Mouse (Mus musculus): ENCODE data around the gene Limch1. TPM values are rescaled to one million over a fixed set of nuclear protein-coding genes. Genes with fewer than 3 reads are reported as not detected.
A peak's percentile ranks its signal among the peaks of the same experiment; 100 is the strongest.

Gene Limch1
- polyA plus RNA-seq, 1 experiment from 2014 or later = 12.9 TPM

GRCm38 (mm10) chr5:67024459-67025050, 278.9 kb downstream of the Limch1 start:
- DNase-seq (ENCODE audit: low spot score) = no peak

DNA sequence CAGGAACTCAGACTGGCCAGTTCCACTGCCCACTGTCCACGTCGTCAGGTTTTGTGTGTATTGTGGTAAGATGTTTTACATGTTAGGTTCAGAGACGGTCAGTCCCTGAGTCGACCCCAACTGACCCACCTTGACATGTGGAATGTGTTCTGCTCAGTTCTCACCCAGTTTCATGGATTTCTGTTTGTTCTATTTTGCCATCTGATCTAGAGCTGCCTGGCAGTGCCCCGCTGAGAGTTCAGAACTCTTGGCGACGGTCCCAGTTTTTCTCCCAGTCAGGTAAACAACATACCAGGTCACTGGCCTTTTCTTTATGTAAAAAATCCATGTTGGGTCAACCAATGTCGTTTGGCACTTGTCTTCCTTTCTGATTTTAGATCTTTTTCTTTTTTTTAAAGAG, 279.5 kb downstream of the Limch1 start:
- no peak for DNase-seq (ENCODE audit: low spot score)

DNA sequence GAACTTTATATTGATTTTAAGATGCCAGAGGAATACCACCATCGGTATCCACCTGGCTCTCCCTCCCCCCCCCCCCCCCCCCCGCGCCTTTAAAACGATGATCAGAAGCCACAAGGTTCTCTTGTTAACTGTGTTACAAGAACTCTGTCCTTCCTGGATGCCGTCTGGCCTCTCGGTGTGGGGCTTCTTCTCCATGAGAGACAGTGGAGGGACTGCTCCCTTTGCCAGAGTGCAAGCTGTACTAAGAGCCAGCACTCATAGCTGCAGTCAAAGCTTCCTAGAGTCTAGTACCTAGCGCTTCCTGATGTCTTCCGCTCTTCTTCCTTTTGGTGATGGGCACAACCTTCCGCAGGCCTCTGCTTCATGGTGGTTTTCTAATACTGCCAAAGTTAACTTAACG, 280.0 kb downstream of the Limch1 start:
- DNase-seq (ENCODE audit: low spot score) = no peak

DNA sequence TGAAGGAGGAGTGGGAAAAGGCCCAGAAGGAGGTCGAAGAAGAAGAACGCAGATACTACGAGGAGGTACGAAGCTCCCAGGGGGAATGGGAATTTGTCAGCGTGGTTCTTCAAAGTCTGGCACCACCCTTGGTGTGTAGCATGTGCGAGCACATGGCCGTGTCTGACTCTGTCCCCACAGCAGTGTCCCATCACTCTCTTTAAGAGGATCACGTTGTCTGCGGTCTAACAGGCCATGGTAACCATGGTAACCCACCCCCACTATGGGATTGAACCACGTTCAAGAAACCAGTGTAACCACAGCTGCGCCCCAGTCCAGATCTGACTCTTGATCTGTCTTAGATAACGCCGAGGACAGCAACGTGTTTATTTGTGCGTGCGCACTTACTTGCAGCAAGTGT, 283.2 kb downstream of the Limch1 start:
- peak; percentile 12 for DNase-seq (ENCODE audit: low spot score)

- DNase-seq (ENCODE audit: low spot score) = no peak
These were observed 284.3 kb downstream of the Limch1 start for GRCm38 (mm10) chr5:67029946-67030345.

GRCm38 (mm10) chr5:67032601-67033000, 287.0 kb downstream of the Limch1 start:
- DNase-seq (ENCODE audit: low spot score) = no peak

GRCm38 (mm10) chr5:67043932-67044331, 298.3 kb downstream of the Limch1 start:
- no peak for DNase-seq (ENCODE audit: low spot score)

- peak; percentile 51 for DNase-seq (ENCODE audit: low spot score)
These were observed 302.4 kb downstream of the Limch1 start for GRCm38 (mm10) chr5:67048003-67048402.

DNA sequence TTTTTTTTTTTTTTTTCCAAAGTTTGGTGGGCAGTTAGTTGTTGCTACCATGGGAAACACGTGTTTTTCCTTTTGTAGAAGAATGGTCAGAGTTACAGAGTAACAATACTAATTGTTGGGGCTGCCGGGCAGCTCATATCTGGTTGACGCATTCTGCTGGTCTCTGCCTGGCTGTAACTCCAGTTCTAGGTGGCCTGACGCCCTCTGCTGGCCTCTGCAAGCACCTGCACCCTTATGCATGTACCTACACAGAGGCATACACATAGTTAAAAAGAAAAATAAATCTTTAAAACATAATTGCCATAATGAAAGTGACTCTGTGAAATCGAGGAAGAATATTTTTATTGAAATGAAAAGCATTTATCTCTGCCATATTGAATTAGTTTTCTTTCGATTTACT, 312.2 kb downstream of the Limch1 start:
- no peak for DNase-seq (ENCODE audit: low spot score)

GRCm38 (mm10) chr5:67060519-67060918, 314.9 kb downstream of the Limch1 start:
- no peak for DNase-seq (ENCODE audit: low spot score)

DNA sequence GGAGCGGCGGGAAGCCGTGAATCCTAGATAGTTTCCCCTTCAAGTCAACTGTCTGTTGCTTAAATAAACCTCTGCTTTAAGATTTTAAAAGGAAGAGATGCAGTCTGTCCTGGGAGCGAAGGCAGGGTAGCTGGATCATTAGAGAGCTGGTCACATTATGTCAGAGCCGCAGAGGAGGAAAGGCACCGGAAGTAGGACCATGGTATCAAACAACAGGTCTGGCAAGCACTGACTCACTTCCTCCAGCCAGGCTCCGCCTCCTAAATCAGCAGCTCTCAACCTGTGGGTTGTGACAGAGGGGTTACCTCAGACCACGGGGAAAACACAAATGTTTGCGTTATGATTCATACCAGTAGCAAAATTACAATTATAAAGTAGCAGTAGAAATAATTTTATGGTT, 318.0 kb downstream of the Limch1 start:
- no peak for DNase-seq (ENCODE audit: low spot score)

DNA sequence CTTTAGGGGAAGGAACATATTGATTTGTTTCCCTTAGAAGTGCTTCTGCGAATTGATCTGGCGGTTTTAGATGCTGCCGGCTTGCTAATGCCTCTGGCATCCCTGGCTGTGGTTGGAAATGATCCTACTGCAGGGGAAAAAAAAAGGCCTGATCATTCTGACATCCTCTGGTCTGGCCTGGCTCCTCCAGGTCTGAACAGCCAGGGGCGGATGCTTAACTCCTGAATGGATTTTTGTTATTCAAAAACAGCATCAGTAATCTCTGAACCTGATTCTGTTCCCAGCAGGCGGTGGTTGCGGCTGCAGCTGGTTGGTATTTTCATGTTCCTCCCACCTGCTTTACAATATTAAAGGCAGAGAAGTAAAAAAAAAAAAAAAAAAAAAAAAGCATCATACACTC, 337.5 kb downstream of the Limch1 start:
- no peak for DNase-seq (ENCODE audit: low spot score)

DNA sequence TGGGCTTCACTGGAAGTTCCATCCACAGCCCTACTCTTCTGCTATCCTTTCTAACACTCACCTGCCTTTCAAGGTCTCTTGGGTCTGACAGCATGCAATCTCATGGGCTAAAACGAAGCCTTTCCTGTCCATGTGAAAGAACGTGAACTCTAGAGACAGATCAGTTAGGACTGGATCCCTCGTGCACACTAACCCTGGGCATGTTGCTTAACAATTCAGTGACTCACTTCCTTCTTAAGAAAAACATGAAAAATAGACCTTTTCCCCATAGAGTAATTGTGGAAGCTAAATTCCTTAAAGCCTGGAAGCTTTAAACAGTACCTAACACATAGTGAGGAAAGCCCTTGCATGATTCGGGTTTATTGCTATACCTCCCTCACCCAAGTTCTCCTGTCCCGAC, 345.2 kb downstream of the Limch1 start:
- no peak for DNase-seq (ENCODE audit: low spot score)

DNA sequence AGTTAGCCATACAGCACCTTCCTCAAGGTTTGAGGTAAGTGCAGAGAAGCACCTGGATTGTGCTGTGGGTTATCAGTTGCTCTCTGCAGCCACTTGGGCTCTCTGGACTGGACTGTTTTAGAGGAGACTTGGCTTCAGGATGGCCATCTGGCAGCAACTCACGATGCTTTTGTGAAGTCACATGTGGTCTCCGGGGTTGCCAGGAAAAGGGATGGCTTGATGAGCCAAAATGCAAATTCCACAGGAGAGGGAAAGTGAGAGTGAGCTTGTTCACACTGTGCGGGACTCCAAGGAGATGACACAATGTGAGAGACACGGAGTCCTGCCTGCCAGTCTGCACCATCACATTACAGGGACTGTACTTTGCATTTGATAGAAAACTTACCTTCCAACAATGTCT, 346.1 kb downstream of the Limch1 start:
- no peak for DNase-seq (ENCODE audit: low spot score)

DNA sequence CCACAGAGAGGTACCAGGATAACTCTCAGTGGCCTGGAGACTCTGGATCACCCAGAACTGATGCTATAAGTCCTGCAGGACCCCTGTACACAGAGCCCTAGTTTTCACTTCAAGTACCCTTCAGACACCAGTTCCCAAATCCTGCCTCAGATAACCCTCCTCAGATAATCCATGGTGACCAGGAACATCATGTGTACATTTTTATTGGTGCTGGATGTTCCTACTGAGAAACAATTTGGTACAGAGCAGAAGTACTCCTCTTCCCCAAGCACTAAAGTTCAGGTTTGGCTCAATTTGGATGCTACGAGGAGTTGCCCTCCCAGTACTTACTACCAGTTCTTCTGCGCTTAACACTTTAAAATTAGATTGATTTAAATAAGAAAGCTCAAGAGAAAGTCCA, 348.4 kb downstream of the Limch1 start:
- no peak for DNase-seq (ENCODE audit: low spot score)

GRCm38 (mm10) chr5:67095153-67095552, 349.5 kb downstream of the Limch1 start:
- DNase-seq (ENCODE audit: low spot score) = no peak

- no peak for DNase-seq (ENCODE audit: low spot score)
These were observed 350.2 kb downstream of the Limch1 start for GRCm38 (mm10) chr5:67095651-67096377.

- DNase-seq (ENCODE audit: low spot score) = no peak
These were observed 350.7 kb downstream of the Limch1 start for GRCm38 (mm10) chr5:67096378-67096771.

- DNase-seq (ENCODE audit: low spot score) = no peak
These were observed 351.8 kb downstream of the Limch1 start for GRCm38 (mm10) chr5:67097106-67098050.

DNA sequence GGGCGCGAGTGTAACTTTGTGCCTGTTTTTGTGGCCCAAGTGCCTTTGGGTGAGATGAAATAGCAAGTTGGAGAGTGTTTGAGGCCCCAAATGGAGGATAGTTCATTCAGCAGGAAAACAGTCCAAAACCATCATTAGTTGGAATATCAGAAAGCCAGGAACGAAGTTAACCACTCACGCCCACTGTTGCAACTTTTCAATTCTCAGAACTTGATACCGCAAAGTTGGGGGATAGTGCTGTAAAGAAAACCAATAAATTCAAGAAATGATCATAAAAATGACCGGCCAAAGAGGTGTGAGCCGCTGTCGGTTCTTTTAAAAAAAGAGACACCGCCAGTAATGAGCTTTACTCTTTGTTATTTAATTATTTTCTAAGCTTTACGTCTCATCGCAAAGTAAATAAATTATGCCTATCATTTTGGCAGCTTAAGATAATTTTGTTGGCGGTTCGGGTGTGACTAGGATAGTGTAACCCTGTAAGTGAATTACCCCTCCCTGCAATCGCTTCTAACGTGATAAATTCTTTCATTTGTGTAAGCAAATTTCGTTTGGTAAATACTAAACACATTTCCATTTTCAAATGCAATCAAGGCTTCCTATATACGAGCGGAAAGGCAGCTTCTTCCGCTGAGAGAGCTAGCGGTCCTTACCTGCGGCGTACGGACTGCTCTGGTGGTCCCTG, 352.6 kb downstream of the Limch1 start:
- DNase-seq (ENCODE audit: low spot score) = no peak

GRCm38 (mm10) chr5:67098733-67099323, 353.2 kb downstream of the Limch1 start, which contains the start of gene Phox2b:
Phox2b (minus strand) TSS chr5:67099301.
- no peak for DNase-seq (ENCODE audit: low spot score)

Data from thymus, postnatal 0 days (tissue).